Mouse (Mus musculus) cerebellum, adult 9-10 months (tissue): Measurements from ENCODE around the gene Sfxn5.

ENCODE experiments used
- DNase-seq: peaks from one replicate; pipeline ENCODE4 v3.0.0; 2022

The Sfxn5 gene

DNA sequence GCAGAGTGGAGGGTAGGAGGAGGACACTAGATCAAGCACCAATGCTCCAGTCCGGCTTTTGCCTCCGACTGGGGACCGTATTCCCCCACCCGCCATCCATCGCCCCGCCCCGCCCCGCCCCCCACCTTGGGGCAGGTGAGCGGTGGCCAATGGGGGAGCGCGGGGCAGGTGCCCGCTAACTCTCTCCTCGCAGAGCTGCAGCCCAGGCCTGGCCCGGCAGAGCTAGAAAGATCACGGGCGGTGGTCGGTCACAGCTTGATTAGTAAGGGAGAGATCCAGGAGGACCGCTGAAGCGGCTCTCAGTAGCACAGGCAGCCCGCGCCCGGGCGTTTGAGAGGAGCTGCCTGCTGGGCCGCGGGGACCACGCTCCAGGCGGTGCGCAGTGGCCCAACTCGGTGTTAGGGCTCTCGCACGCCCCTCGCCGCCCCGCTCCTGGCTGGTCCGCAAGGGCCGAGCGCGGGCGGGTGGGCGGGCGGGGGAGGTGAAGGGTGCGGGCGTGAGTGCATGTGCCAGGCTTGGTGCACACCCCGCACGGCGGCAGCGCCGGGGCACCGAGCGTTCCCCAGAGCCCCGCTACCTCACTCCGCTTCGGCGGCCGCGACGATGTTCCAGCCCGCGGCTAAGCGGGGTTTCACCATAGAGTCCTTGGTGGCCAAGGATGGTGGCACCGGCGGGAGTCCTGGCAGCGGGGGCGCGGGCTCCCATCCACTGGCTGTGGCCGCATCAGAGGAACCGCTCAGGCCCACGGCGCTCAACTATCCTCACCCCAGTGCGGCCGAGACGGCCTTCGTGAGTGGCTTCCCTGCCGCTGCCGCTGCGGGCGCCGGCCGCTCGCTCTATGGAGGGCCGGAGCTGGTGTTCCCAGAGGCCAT lies 145.6 kb downstream of the Sfxn5 start, which contains the start of gene Emx1:
Gene Emx1, plus strand, starts transcription at position 99 of the 872 bp plus-strand sequence.
- no peak for DNase-seq

DNA sequence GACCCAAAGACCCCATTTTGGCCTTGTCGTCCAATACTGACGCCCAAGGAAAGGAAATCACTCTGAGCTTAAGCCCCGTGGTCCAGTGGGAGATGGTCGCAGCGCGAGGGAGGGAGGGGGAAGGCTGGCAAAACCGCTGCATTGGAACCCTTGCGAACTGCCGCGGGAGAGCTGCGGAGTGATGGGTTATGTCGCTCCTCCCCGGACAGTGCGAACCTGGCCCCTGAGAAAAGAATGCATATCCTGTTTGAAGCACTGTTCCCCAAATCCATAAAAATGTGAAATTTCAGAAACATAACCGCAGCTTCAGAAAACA lies 146.5 kb downstream of the Sfxn5 start:
- no peak for DNase-seq

DNA sequence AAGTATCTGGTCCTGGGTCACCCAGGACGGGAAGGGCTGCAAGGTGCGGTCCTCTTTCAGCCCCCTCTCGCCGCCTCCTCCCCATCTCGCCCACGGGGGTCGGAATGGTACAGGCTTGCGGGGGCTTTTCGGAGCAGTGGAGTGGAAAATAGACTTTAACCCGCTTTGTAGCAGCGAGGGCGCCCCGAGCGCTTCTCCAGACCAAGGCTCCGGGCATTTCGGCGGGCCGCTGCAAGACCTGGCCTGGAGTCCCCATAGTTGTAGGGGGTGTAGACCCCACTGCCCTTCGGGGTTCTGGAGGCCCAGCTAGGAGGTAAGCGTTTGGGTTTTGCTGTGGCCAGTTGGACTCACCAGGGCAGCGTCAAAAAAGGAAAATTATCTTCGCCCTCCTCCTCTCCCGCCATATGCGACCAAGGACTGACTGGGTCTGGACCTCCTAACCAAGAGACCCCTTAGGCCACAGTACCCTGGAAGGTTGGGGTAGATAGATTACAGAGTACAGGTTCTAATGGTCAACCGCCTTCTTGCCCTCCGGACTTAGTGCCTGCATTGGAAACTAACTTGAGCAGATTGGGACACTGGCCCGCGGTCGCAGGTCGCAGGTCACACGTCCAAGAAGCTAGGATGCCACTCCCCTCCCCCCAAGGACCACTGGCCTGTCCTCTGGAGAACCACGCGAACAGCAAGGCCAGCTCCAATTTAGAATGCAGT lies 147.0 kb downstream of the Sfxn5 start:
- DNase-seq, result no peak

DNA sequence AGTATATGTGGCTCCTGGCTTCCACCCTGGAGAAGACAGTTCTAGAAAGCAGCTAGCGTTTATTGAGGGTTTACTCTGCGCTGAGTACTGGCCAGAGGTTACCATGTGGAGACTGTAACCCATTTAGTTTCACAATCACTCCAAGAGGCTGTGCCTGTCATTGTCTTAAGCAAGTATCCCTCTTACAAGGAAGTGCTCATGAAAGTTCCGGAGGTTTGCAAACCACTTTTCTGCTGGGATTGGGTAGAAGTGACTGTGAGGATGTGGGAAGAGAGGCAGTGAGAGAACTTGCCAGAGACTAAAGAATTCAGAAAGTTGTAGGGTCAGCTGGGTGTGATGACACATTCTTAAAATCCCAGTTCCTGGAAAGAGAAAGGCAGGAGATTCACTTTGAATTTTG lies 149.3 kb downstream of the Sfxn5 start:
- no peak for DNase-seq

DNA sequence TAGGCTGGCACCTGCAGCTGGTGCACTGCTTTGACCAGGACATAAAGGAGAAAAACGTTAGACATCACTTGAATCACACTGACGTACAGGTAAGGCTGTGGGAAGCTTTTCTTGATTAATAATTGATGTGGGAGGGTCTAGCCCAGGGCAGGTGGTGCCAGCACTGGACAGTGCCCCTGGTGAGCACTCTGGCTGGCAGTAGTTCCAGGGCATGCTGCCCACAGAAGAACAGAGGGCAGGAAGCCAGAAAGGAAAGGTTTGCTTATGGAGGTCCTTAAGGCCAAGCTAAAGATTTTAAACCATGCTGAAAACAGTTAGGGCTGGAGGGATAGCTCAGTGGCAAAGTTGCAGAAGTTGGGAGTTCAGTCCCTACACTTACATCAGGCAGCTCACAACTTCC lies 153.2 kb downstream of the Sfxn5 start:
- no peak for DNase-seq

DNA sequence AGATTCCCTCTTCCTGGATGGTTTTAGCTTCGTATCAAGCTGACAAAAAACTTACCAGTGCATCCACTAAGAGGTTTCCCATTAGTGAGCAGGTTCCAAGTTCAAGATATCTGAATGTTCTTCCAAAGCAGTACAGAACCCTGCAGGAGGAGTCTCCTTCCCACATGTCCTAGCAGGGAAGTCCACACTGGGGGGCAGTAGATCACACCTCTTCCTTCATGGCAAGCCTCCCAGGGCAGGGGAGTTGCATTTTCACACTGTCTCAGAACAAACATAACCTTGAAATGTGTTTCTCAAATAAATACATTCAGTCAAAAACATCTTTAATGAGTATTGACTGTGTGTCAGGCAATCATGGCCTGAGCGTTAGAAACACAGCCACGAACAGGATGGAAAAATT lies 153.7 kb downstream of the Sfxn5 start:
- no peak for DNase-seq

DNA sequence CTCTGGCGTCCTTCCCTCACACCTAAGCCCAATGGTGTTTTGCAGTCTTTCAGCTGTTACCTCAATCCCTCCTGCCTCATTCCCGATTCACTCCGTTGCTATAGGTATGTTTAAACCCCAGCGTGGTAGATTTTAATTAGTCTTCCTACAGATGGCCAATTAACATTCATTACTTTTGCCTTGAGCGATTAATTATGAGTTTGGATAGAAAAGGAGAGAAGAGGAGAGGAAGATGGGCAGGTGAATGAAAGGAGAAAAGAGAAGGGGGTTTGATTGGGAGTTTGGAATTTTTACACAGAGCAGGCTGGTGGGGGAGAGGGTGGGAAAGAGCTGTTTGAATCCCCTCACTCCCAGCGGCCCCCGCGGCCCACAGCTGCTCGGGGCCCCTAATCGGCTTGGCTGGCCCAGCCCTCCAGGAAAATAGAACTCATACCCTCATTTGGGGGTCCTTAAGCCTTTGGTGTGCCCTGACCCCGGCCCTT lies 167.7 kb downstream of the Sfxn5 start:
- no peak for DNase-seq
